Mouse (Mus musculus) intestine, embryonic 15.5 days (tissue): Measurements from ENCODE around the gene Ryr3. TPM values are rescaled to one million over a fixed set of nuclear protein-coding genes. Genes with fewer than 3 reads are reported as not detected.

Source experiments
- ATAC-seq: fragments of 200-750 bp; cut with Nextera tagmentation; 2 replicates; pipeline ENCODE4 v1.8.0; 2017; ENCODE audit warnings: moderate TSS enrichment, moderate library complexity
- H3K27ac ChIP-seq: fragments of 300-500 bp; sonication (generic); 2 replicates; pipeline ENCODE4 v1.5.1; 2015; ENCODE audit warnings: mild to moderate bottlenecking, inconsistent platforms
- H3K27me3 ChIP-seq: fragments of 300-500 bp; sonication (generic); replicated peaks from 2 replicates; pipeline ENCODE4 v1.6.1; 2015; ENCODE audit warnings: inconsistent platforms
- H3K36me3 ChIP-seq: fragments of 300-500 bp; sonication (generic); 2 replicates; pipeline ENCODE4 v1.6.1; 2015; ENCODE audit warnings: inconsistent platforms
- H3K4me1 ChIP-seq: fragments of 300-500 bp; sonication (generic); replicated peaks from 2 replicates; pipeline ENCODE4 v1.6.1; 2015; ENCODE audit warnings: inconsistent platforms
- H3K4me2 ChIP-seq: fragments of 300-500 bp; sonication (generic); replicated peaks from 2 replicates; pipeline ENCODE4 v1.6.1; 2015; ENCODE audit warnings: mild to moderate bottlenecking, inconsistent platforms
- H3K4me3 ChIP-seq: fragments of 300-500 bp; sonication (generic); replicated peaks from 2 replicates; pipeline ENCODE4 v1.5.1; 2015; ENCODE audit warnings: inconsistent platforms
- H3K9ac ChIP-seq: fragments of 300-500 bp; sonication (generic); 2 replicates; pipeline ENCODE4 v1.6.1; 2015; ENCODE audit warnings: inconsistent platforms
- H3K9me3 ChIP-seq: fragments of 300-500 bp; sonication (generic); 2 replicates; pipeline ENCODE4 v1.6.1; 2016; ENCODE audit warnings: inconsistent platforms
- WGBS: fragments of 180-500 bp; shearing (Covaris S2); methylation state at CpG from one replicate; pipeline ENCODE4 v1.1.7; 2015; 5-methylcytosine and 5-hydroxymethylcytosine counted together
- polyA plus RNA-seq: library from polyadenylated mRNA; unstranded; fragments of >200 nt; fragmentation: Nextera tagmentation; extraction: Ambion mirVana; gene quantifications from 2 replicates; pipeline ENCODE4 v1.2.1, GENCODE M21; 2015

Ryr3 gene
- polyA plus RNA-seq, 1 experiment from 2014 or later = 1.5 TPM

GRCm38 (mm10) chr2:112597064-112597463 lies 619.8 kb downstream of the Ryr3 start:
- no peak for ATAC-seq
- WGBS = 68% methylated on average over 1 of the region's 1 CpGs

DNA sequence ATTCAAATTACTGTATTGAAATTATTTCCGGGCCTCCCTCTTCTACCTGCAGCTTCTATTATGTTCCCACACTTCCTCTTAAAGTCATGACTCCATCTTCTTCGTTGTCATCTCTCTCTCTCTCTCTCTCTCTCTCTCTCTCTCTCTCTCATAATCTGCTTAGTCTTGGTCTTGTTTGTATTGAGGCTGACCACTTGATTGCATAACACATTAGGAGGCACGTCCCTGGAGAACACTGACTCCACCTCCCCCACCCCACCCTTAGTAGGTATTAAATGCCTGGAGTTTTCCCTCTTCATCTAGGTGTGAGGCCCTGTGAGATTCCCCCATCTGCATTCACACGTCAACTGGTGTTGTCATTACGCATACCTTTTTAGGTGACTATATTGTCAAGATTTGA lies 620.5 kb downstream of the Ryr3 start:
- Histone ChIP-seq H3K36me3 (no peaks in the 10 kb centered on the region), H3K4me3 (no peak overlapping the region), H3K4me2 (no peak overlapping the region), H3K27me3 (no peaks in the 10 kb centered on the region), H3K27ac (no peak overlapping the region), H3K9ac (no peak overlapping the region), H3K9me3 (no peaks in the 10 kb centered on the region), H3K4me1 (no peaks in the 10 kb centered on the region)
- 67% methylated on average over 5 of the region's 5 CpGs for WGBS
- no peak for ATAC-seq

More at GRCm38 (mm10) chr2:112597064-112597463, 619.8 kb downstream of the Ryr3 start:
- no peaks in the 10 kb centered on the region for H3K36me3 ChIP-seq
- H3K9me3 ChIP-seq = no peaks in the 10 kb centered on the region
- H3K9ac ChIP-seq = no peak overlapping the region
- H3K27ac ChIP-seq = no peak overlapping the region
- H3K4me3 ChIP-seq = no peak overlapping the region
- H3K4me2 ChIP-seq = no peak overlapping the region
- H3K27me3 ChIP-seq = no peaks in the 10 kb centered on the region
- H3K4me1 ChIP-seq = no peaks in the 10 kb centered on the region

DNA sequence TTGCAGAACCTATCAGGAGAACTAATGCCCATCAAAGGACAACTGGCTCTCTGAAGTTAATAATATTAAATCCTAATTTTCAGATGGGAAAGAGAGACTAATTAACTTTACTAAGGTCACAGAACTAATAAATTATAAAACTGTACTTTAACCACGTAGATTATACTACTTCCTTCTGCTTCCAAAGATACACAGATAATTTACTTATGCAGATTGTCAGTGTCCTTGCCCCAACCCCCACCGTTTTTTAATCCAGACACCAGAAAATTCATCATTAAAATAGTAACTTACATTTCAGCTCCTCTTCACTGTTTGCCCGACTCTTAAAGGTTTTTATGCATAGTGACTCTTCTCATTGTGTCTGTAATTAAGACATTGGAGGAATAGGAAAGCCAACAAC lies 621.1 kb downstream of the Ryr3 start:
- WGBS = 79% methylated on average over 3 of the region's 3 CpGs
- no peaks in the 10 kb centered on the region for H3K9me3 ChIP-seq
- no peak overlapping the region for H3K9ac ChIP-seq
- H3K4me3 ChIP-seq = no peak overlapping the region
- H3K4me2 ChIP-seq = no peak overlapping the region
- no peaks in the 10 kb centered on the region for H3K4me1 ChIP-seq
- no peaks in the 10 kb centered on the region for H3K36me3 ChIP-seq
- no peak overlapping the region for H3K27ac ChIP-seq
- no peaks in the 10 kb centered on the region for H3K27me3 ChIP-seq
- ATAC-seq = no peak

GRCm38 (mm10) chr2:112593781-112594180 lies 623.1 kb downstream of the Ryr3 start:
- H3K4me3 ChIP-seq = no peak overlapping the region
- no peak overlapping the region for H3K4me2 ChIP-seq
- WGBS = 97% methylated on average over 2 of the region's 2 CpGs
- H3K27me3 ChIP-seq = no peaks in the 10 kb centered on the region
- no peak overlapping the region for H3K27ac ChIP-seq
- ATAC-seq = 0 out of 2 replicates have a peak, but pooled peaks have one; percentile 8
- no peak overlapping the region for H3K9ac ChIP-seq
- no peaks in the 10 kb centered on the region for H3K36me3 ChIP-seq
- H3K4me1 ChIP-seq = no peaks in the 10 kb centered on the region
- H3K9me3 ChIP-seq = no peaks in the 10 kb centered on the region

- Histone ChIP-seq H3K4me2 (no peak overlapping the region), H3K4me1 (no peaks in the 10 kb centered on the region), H3K27ac (no peak overlapping the region), H3K27me3 (no peaks in the 10 kb centered on the region), H3K4me3 (no peak overlapping the region), H3K36me3 (no peaks in the 10 kb centered on the region), H3K9ac (no peak overlapping the region), H3K9me3 (no peaks in the 10 kb centered on the region)
- peak; percentile 66; the same call in 1 of the 2 replicates for ATAC-seq
- WGBS = 53% methylated on average over 2 of the region's 2 CpGs
Measured at GRCm38 (mm10) chr2:112593322-112593721, 623.6 kb downstream of the Ryr3 start.

DNA sequence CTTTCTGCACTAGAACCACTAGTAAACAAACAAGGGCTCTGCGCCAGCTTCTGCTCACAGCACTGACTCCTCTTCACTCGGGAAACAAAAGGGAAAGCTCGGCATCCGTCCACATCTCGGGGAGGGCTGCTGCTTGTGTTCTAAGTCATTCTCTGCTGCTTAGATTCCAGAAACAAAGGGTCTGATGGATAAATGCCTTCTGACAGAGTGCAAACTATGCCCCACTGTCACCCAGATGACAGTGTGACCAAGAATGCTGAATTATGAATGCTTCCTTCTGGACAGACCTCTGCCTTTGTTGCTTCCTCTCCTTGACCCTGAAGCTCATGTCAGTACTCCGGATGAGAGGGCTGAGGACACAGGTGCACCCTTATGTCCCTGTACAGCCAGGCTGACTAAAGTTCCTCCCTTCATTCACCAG lies 625.4 kb downstream of the Ryr3 start:
- 63% methylated on average over 6 of the region's 6 CpGs for WGBS
- Histone ChIP-seq H3K4me3 (no peak overlapping the region), H3K9ac (no peak overlapping the region), H3K9me3 (no peaks in the 10 kb centered on the region), H3K36me3 (no peaks in the 10 kb centered on the region), H3K27ac (no peak overlapping the region), H3K4me1 (no peaks in the 10 kb centered on the region), H3K27me3 (no peaks in the 10 kb centered on the region), H3K4me2 (no peak overlapping the region)
- no peak for ATAC-seq

GRCm38 (mm10) chr2:112590985-112591384 lies 625.9 kb downstream of the Ryr3 start:
- Histone ChIP-seq H3K9me3 (no peaks in the 10 kb centered on the region), H3K4me3 (no peak overlapping the region), H3K36me3 (no peaks in the 10 kb centered on the region), H3K4me1 (no peaks in the 10 kb centered on the region), H3K27me3 (no peaks in the 10 kb centered on the region), H3K4me2 (no peak overlapping the region), H3K9ac (no peak overlapping the region), H3K27ac (no peak overlapping the region)
- no peak for ATAC-seq
- 85% methylated on average over 7 of the region's 7 CpGs for WGBS

Other genes with a start within 250 kb of the Ryr3 start
- gene Tmco5b, start 68.6 kb upstream of the Ryr3 start, polyA plus RNA-seq = not detected in 2 replicates
- gene Fmn1, start 110.6 kb upstream of the Ryr3 start, polyA plus RNA-seq = 4.7 and 5.5 TPM in 2 replicates